In the genomic region with DNA sequence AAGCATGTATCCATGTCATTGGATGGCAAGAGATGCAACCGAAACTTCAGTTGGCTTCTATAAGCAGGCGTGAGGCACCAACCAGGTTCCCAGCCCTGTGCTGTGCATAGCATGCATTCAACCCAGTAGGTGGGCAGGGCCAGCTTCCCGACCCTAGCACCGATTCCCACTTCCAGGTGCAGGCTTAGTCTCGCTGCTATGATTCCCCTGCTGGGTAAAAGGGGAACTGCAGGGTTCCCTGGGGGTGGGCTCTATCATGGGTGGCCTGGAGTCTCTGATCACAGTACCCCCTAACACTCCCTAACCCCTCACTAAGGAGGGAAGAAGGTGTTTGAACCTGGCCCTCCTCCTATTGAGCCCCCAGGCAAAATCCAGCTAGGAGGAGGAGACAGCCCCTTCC, we compare ENCODE assay signal across 26 mouse cellular contexts. TPM values are rescaled to one million over a fixed set of nuclear protein-coding genes. Genes with fewer than 3 reads are reported as not detected.
DNase-seq lines count a peak whose midpoint lies in the region; ATAC-seq and TF ChIP-seq lines count a peak whose summit lies in the region.
"Had no signal": no experiment of that assay in that cellular context is flagged by ENCODE, and none has a peak within 500 bp of the region (broad histone marks: within the 10 kb centered on the region; RNA-seq: fewer than 3 reads in every experiment).

No protein-coding gene starts in this region.

- H3K9ac ChIP-seq in lung, embryonic 14.5 days, result no peak overlapping the region
- H3K9ac ChIP-seq: forebrain, embryonic 12.5 days; hindbrain, embryonic 15.5 days had no signal

- WGBS in lung, embryonic 14.5 days, result 61% methylated on average over 5 of the region's 5 CpGs

- H3K4me1 ChIP-seq in lung, embryonic 14.5 days (ENCODE audit: insufficient read depth), result no peaks in the 10 kb centered on the region
- H3K4me1 ChIP-seq: forebrain, embryonic 12.5 days; heart, embryonic 10.5 days; hindbrain, embryonic 15.5 days had no signal

- peak; percentile 5 for DNase-seq in CD4-positive, CD25-positive, alpha-beta regulatory T cell, adult 2 months (ENCODE audit: low read depth, low spot score)
- DNase-seq in lung, embryonic 14.5 days, result no peak
- DNase-seq in lung, adult 18-20 months, result no peak
- DNase-seq in R1 (ENCODE audit: low read depth, low spot score), result peak; percentile 54
- DNase-seq in thymus, postnatal 36 days, result peak; percentile 11 to 17
- DNase-seq in heart, postnatal 36 days, result no peak
- no peak for DNase-seq in right cerebral cortex, adult 2 months (ENCODE audit: low spot score in 2 of 2)
- DNase-seq: adrenal gland, adult 2 months; cerebellum, adult 18-20 months; cerebellum, postnatal 36 days; gastrocnemius, postnatal 14 days; heart, postnatal 14 days; kidney, adult 8-10 months; kidney, postnatal 4 days; left cerebral cortex, postnatal 4 days; lung, postnatal 10 days; midbrain, embryonic 14.5 days; right cerebral cortex, adult 18-20 months; spleen, adult 18-20 months had no signal

- H3K27ac ChIP-seq in lung, embryonic 14.5 days (ENCODE audit: low read depth), result no peak overlapping the region
- H3K27ac ChIP-seq: forebrain, embryonic 12.5 days; heart, embryonic 10.5 days; hindbrain, embryonic 15.5 days had no signal

- no peak overlapping the region for H3K4me3 ChIP-seq in lung, embryonic 14.5 days (ENCODE audit: low read depth, low read length)
- H3K4me3 ChIP-seq: forebrain, embryonic 12.5 days; heart, embryonic 10.5 days; hindbrain, embryonic 15.5 days had no signal

- H3K9me3 ChIP-seq in lung, embryonic 14.5 days (ENCODE audit: low read depth, low read length), result no peaks in the 10 kb centered on the region
- H3K9me3 ChIP-seq: forebrain, embryonic 12.5 days; hindbrain, embryonic 15.5 days had no signal

- H3K4me2 ChIP-seq in lung, embryonic 14.5 days, result no peak overlapping the region
- H3K4me2 ChIP-seq: forebrain, embryonic 12.5 days; hindbrain, embryonic 15.5 days had no signal

- no peaks in the 10 kb centered on the region for H3K27me3 ChIP-seq in lung, embryonic 14.5 days (ENCODE audit: insufficient read depth, low read length)
- H3K27me3 ChIP-seq: hindbrain, embryonic 15.5 days had no signal

- no peak for ATAC-seq in CD4-positive, CD25-positive, alpha-beta regulatory T cell, adult 4 months
- ATAC-seq in lung, embryonic 14.5 days (ENCODE audit: insufficient read depth), result no peak

- peak; percentile 50 for TF ChIP-seq CTCF in lung, embryonic 14.5 days (IDR thresholded peaks at IDR 0.05; ENCODE audit: low read depth)

- H3K36me3 ChIP-seq in lung, embryonic 14.5 days (ENCODE audit: insufficient read depth), result no peaks in the 10 kb centered on the region
- H3K36me3 ChIP-seq: forebrain, embryonic 12.5 days; heart, embryonic 10.5 days; hindbrain, embryonic 15.5 days had no signal

- intact Hi-C loops in heart, postnatal 36 days (cut with DNase I), result no loop called here

RNA-seq across cellular contexts. Expression of gene Lgr6, which starts 42.1 kb away (rescaled TPM):
- polyA plus RNA-seq in CD4-positive, CD25-positive, alpha-beta regulatory T cell, adult 4 months (2017; shearing (Covaris generic)), result under 1 TPM in 1 of 2 experiments, not detected in 1; 0.08 TPM
- polyA plus RNA-seq in lung, embryonic 14.5 days (2014; fragmentation: Nextera tagmentation; extraction: Ambion mirVana), result 11.1 and 12.0 TPM in 2 replicates
- total RNA-seq in heart, postnatal 36 days (2021), result 10 to 100 TPM; 15.6 to 19.8 TPM
- total RNA-seq: megakaryocyte, adult 5-6 weeks; neutrophil, adult 5-6 weeks had no signal
- polyA plus RNA-seq: liver, adult 2 months had no signal

Comparison
In these comparisons a context has a peak if more than half of its experiments do, and no peak if none do; other contexts are left out.
1. DNase-seq: peak in CD4-positive, CD25-positive, alpha-beta regulatory T cell, adult 2 months (single experiment), R1 (single experiment) and thymus, postnatal 36 days (2 of 2); none in lung, embryonic 14.5 days (single experiment), lung, adult 18-20 months (0 of 2), heart, postnatal 36 days (0 of 2) and right cerebral cortex, adult 2 months (0 of 2).
2. RNA of gene Lgr6, which starts 42.1 kb away (polyA plus RNA-seq): 11.1 to 12.0 TPM in lung, embryonic 14.5 days; 0.08 TPM in CD4-positive, CD25-positive, alpha-beta regulatory T cell, adult 4 months; every median in the first group is over 10 times any median in the second.